Comparison of ENCODE assay signal across 7 mouse cellular contexts in the genomic region with DNA sequence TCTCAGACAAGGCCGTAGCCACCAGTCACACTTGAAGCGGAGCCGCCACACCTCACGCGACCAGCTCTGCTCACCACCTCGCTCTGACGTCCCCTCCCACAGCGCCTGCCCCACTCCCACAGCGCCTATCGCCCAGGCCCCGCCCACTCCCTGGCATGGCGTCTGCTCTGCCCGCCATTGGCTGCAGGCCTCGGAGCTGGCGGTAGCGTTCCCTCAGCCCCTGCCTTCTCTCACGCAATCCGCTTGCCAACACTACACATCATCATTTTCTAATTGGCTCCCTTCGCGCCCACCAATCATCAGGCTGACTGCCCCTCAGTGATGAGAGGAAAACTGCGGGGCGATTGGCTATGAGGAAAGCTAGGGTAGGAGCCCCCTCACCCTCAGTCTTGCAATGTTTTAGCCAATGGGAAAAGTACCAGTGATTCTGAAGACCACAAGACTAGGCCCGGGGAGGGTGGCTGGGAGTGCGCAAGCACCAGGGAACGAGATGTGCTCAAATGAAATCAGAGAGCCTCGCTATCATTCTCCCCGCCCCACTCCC. TPM values are rescaled to one million over a fixed set of nuclear protein-coding genes. Genes with fewer than 3 reads are reported as not detected.
DNase-seq lines count a peak whose midpoint lies in the region; ATAC-seq and TF ChIP-seq lines count a peak whose summit lies in the region.

A gene (minus strand): TSS at position 68 of the 544 bp plus-strand sequence.

- peak; percentile 98 for ATAC-seq in intestine, postnatal 0 days
- peak; percentile 97 for ATAC-seq in midbrain, embryonic 12.5 days (ENCODE audit: low FRiP score, low read depth)

- H3K36me3 ChIP-seq in intestine, postnatal 0 days (ENCODE audit: control insufficient read depth, insufficient read depth) = 0 out of 2 replicates have a peak, but pooled peaks cover 4% of the 10 kb centered on the region
- peaks cover 22% of the 10 kb centered on the region for H3K36me3 ChIP-seq in midbrain, embryonic 12.5 days
- no peaks in the 10 kb centered on the region for H3K36me3 ChIP-seq in small intestine, adult 2 months (ENCODE audit: control insufficient read depth, insufficient read depth, low read length)

- peak within 1 kb of the TSS; percentile 66 for H3K27ac ChIP-seq in intestine, postnatal 0 days (ENCODE audit: low read depth, low read length)
- H3K27ac ChIP-seq in midbrain, embryonic 12.5 days (replicated peaks) = peak within 1 kb of the TSS; percentile 81
- peak within 1 kb of the TSS; percentile 54 for H3K27ac ChIP-seq in small intestine, adult 2 months (ENCODE audit: insufficient read depth, low read depth, low read length)

- 17% methylated on average over 23 of the region's 27 CpGs for WGBS in intestine, postnatal 0 days
- 13% methylated on average over 19 of the region's 27 CpGs for WGBS in midbrain, embryonic 12.5 days
- 10% methylated on average over 23 of the region's 27 CpGs for WGBS in small intestine, adult 2 months

- TF ChIP-seq POLR2A in small intestine, adult 2 months (IDR thresholded peaks at IDR 0.05; ENCODE audit: low read depth, low read length) = no peak

- no peaks in the 10 kb centered on the region; the same call in 1 of the 2 replicates for H3K27me3 ChIP-seq in intestine, postnatal 0 days (replicated peaks; ENCODE audit: control insufficient read depth, insufficient read depth, low read length)
- H3K27me3 ChIP-seq in midbrain, embryonic 12.5 days = peaks cover 92% of the 10 kb centered on the region
- no peaks in the 10 kb centered on the region for H3K27me3 ChIP-seq in small intestine, adult 2 months (ENCODE audit: control insufficient read depth, insufficient read depth, low read length)

- TF ChIP-seq CTCF in intestine, postnatal 0 days (IDR thresholded peaks at IDR 0.05; ENCODE audit: low read depth) = no peak
- TF ChIP-seq CTCF in small intestine, adult 2 months (IDR thresholded peaks at IDR 0.05; ENCODE audit: extremely low read depth, insufficient read length, insufficient replicate concordance, low read depth, low read length) = no peak

- peak within 1 kb of the TSS; percentile 50 for H3K9ac ChIP-seq in intestine, postnatal 0 days (ENCODE audit: low read depth, low read length)
- H3K9ac ChIP-seq in midbrain, embryonic 12.5 days (replicated peaks) = peak within 1 kb of the TSS; percentile 75

- intact Hi-C loops in left cerebral cortex, postnatal 4 days (cut with DNase I) = no loop called here

- H3K9me3 ChIP-seq in intestine, postnatal 0 days (ENCODE audit: control insufficient read depth) = no peaks in the 10 kb centered on the region
- H3K9me3 ChIP-seq in midbrain, embryonic 12.5 days = no peaks in the 10 kb centered on the region

- peak; percentile 94 for DNase-seq in adrenal gland, adult 8-10 months
- peak; percentile 87 for DNase-seq in embryo, embryonic 9.5 days (ENCODE audit: extremely low spot score)
- no peak for DNase-seq in gonadal fat pad, adult 2 months (ENCODE audit: low read depth)
- DNase-seq in left cerebral cortex, postnatal 4 days = peak; percentile 95

- peak within 1 kb of the TSS; percentile 77 for H3K4me2 ChIP-seq in intestine, postnatal 0 days (replicated peaks; ENCODE audit: low read depth)
- H3K4me2 ChIP-seq in midbrain, embryonic 12.5 days (replicated peaks) = peak within 1 kb of the TSS; percentile 57

- H3K4me3 ChIP-seq in intestine, postnatal 0 days (ENCODE audit: low read depth, low read length) = peak within 1 kb of the TSS; percentile 57
- peak within 1 kb of the TSS; percentile 61 for H3K4me3 ChIP-seq in midbrain, embryonic 12.5 days
- H3K4me3 ChIP-seq in small intestine, adult 2 months (ENCODE audit: low read depth, low read length) = peak within 1 kb of the TSS; percentile 74

- no peaks in the 10 kb centered on the region for H3K4me1 ChIP-seq in intestine, postnatal 0 days (replicated peaks; ENCODE audit: control insufficient read depth, insufficient read depth, low read length)
- H3K4me1 ChIP-seq in midbrain, embryonic 12.5 days = peaks cover 13% of the 10 kb centered on the region
- H3K4me1 ChIP-seq in small intestine, adult 2 months (ENCODE audit: control insufficient read depth, insufficient read depth, insufficient read length, low read length) = 0 out of 2 replicates have a peak, but pooled peaks cover 3% of the 10 kb centered on the region

RNA-seq across cellular contexts. Expression of the gene that starts here (rescaled TPM):
- total RNA-seq in adrenal gland, adult 8-10 months (2022) = 10 to 100 TPM; 43.6 to 97.6 (median 77.6) TPM
- 58.8 and 66.3 TPM in 2 replicates for polyA plus RNA-seq in gonadal fat pad, adult 2 months (2012; rRNA removed)
- polyA plus RNA-seq in intestine, postnatal 0 days (2015; fragmentation: Nextera tagmentation; extraction: Ambion mirVana) = 6.5 and 6.6 TPM in 2 replicates
- 10 to 100 TPM; 57.4 to 72.5 TPM for total RNA-seq in left cerebral cortex, postnatal 4 days (2021)
- 48.8 and 57.3 TPM in 2 replicates for polyA plus RNA-seq in midbrain, embryonic 12.5 days (2016; fragmentation: Nextera tagmentation; extraction: Ambion mirVana)
- 3.2 and 8.2 TPM in 2 replicates for polyA plus RNA-seq in small intestine, adult 2 months (2012; rRNA removed)
